ENCODE assay signal across 24 mouse cellular contexts in genomic region chr11:97678301-97678700, GRCm38 (mm10). TPM values are rescaled to one million over a fixed set of nuclear protein-coding genes. Genes with fewer than 3 reads are reported as not detected.
DNase-seq lines count a peak whose midpoint lies in the region; ATAC-seq and TF ChIP-seq lines count a peak whose summit lies in the region.
"Had no signal": no experiment of that assay in that cellular context is flagged by ENCODE, and none has a peak within 500 bp of the region (broad histone marks: within the 10 kb centered on the region; RNA-seq: fewer than 3 reads in every experiment).

No protein-coding gene starts in this region.

- no peaks in the 10 kb centered on the region for H3K9me3 ChIP-seq in hindbrain, embryonic 10.5 days
- no peaks in the 10 kb centered on the region for H3K9me3 ChIP-seq in hindbrain, embryonic 11.5 days (ENCODE audit: control insufficient read depth, low read length)
- H3K9me3 ChIP-seq in midbrain, embryonic 13.5 days, result no peaks in the 10 kb centered on the region
- H3K9me3 ChIP-seq in midbrain, embryonic 16.5 days (replicated peaks; ENCODE audit: control insufficient read depth, low read length, poor library complexity, severe bottlenecking), result no peaks in the 10 kb centered on the region
- no peaks in the 10 kb centered on the region for H3K9me3 ChIP-seq in forebrain, embryonic 13.5 days (replicated peaks)
- H3K9me3 ChIP-seq in limb, embryonic 12.5 days, result no peaks in the 10 kb centered on the region
- no peaks in the 10 kb centered on the region for H3K9me3 ChIP-seq in stomach, postnatal 0 days (ENCODE audit: control insufficient read depth, low read length)
- H3K9me3 ChIP-seq: heart, embryonic 15.5 days; intestine, embryonic 15.5 days; limb, embryonic 13.5 days; liver, embryonic 13.5 days had no signal

- no peak for TF ChIP-seq CTCF in stomach, postnatal 0 days (IDR thresholded peaks at IDR 0.05; ENCODE audit: low read depth)

- H3K4me3 ChIP-seq in hindbrain, embryonic 10.5 days, result no peak overlapping the region
- H3K4me3 ChIP-seq in hindbrain, embryonic 11.5 days (ENCODE audit: low read depth, low read length), result no peak overlapping the region
- H3K4me3 ChIP-seq in midbrain, embryonic 13.5 days (replicated peaks), result no peak overlapping the region
- H3K4me3 ChIP-seq in midbrain, embryonic 16.5 days (ENCODE audit: low read depth, low read length), result no peak overlapping the region
- H3K4me3 ChIP-seq in forebrain, embryonic 13.5 days, result no peak overlapping the region
- no peak overlapping the region for H3K4me3 ChIP-seq in limb, embryonic 12.5 days (replicated peaks)
- no peak overlapping the region for H3K4me3 ChIP-seq in stomach, postnatal 0 days (ENCODE audit: low read depth, low read length)
- H3K4me3 ChIP-seq: heart, embryonic 15.5 days; intestine, embryonic 15.5 days; left cerebral cortex, adult 2 months; limb, embryonic 13.5 days; liver, embryonic 13.5 days had no signal

- WGBS in hindbrain, embryonic 10.5 days, result 79% methylated on average over 15 of the region's 15 CpGs
- WGBS in hindbrain, embryonic 11.5 days, result 77% methylated on average over 15 of the region's 15 CpGs
- WGBS in midbrain, embryonic 13.5 days, result 62% methylated on average over 15 of the region's 15 CpGs
- 57% methylated on average over 15 of the region's 15 CpGs for WGBS in midbrain, embryonic 16.5 days
- 69% methylated on average over 15 of the region's 15 CpGs for WGBS in forebrain, embryonic 13.5 days
- 91% methylated on average over 15 of the region's 15 CpGs for WGBS in limb, embryonic 12.5 days
- 81% methylated on average over 13 of the region's 15 CpGs for WGBS in stomach, postnatal 0 days

- no peak for ATAC-seq in hindbrain, embryonic 11.5 days (ENCODE audit: low FRiP score)
- no peak for ATAC-seq in midbrain, embryonic 13.5 days
- no peak for ATAC-seq in midbrain, embryonic 16.5 days
- 0 out of 2 replicates have a peak, but pooled peaks have one; percentile 39 for ATAC-seq in forebrain, embryonic 13.5 days
- no peak for ATAC-seq in limb, embryonic 12.5 days (ENCODE audit: insufficient number of reproducible peaks, insufficient read depth, low FRiP score, low TSS enrichment, low read depth)
- ATAC-seq in stomach, postnatal 0 days (ENCODE audit: low FRiP score, low TSS enrichment), result no peak
- ATAC-seq: activated CD4-positive, CD25-positive, alpha-beta regulatory T cell, adult 4 months; intestine, embryonic 15.5 days; Patski had no signal

- no peaks in the 10 kb centered on the region; the same call in 1 of the 2 replicates for H3K27me3 ChIP-seq in hindbrain, embryonic 10.5 days (ENCODE audit: insufficient read depth, poor library complexity, severe bottlenecking)
- H3K27me3 ChIP-seq in hindbrain, embryonic 11.5 days (ENCODE audit: control insufficient read depth, insufficient read depth, low read length), result no peaks in the 10 kb centered on the region
- H3K27me3 ChIP-seq in midbrain, embryonic 13.5 days, result 0 out of 2 replicates have a peak, but pooled peaks cover 4% of the 10 kb centered on the region
- H3K27me3 ChIP-seq in midbrain, embryonic 16.5 days (ENCODE audit: control insufficient read depth, insufficient read depth, low read depth, low read length), result no peaks in the 10 kb centered on the region
- no peaks in the 10 kb centered on the region for H3K27me3 ChIP-seq in forebrain, embryonic 13.5 days
- no peaks in the 10 kb centered on the region for H3K27me3 ChIP-seq in limb, embryonic 12.5 days
- H3K27me3 ChIP-seq in stomach, postnatal 0 days (ENCODE audit: control insufficient read depth, insufficient read depth, low read length), result no peaks in the 10 kb centered on the region
- H3K27me3 ChIP-seq: heart, embryonic 15.5 days; intestine, embryonic 15.5 days; limb, embryonic 13.5 days; liver, embryonic 13.5 days; Patski had no signal

- peaks cover 39% of the 10 kb centered on the region for H3K4me1 ChIP-seq in hindbrain, embryonic 10.5 days (replicated peaks)
- no peaks in the 10 kb centered on the region for H3K4me1 ChIP-seq in hindbrain, embryonic 11.5 days (replicated peaks; ENCODE audit: control insufficient read depth, insufficient read depth, low read length)
- H3K4me1 ChIP-seq in midbrain, embryonic 13.5 days (replicated peaks), result peaks cover 36% of the 10 kb centered on the region
- peaks cover 5% of the 10 kb centered on the region; the same call in 1 of the 2 replicates for H3K4me1 ChIP-seq in midbrain, embryonic 16.5 days (ENCODE audit: control insufficient read depth, insufficient read depth, low read length)
- peaks cover 35% of the 10 kb centered on the region for H3K4me1 ChIP-seq in forebrain, embryonic 13.5 days
- H3K4me1 ChIP-seq in limb, embryonic 12.5 days (replicated peaks), result peaks cover 8% of the 10 kb centered on the region; the same call in 1 of the 2 replicates
- H3K4me1 ChIP-seq in stomach, postnatal 0 days (replicated peaks; ENCODE audit: control insufficient read depth, insufficient read depth), result no peaks in the 10 kb centered on the region
- H3K4me1 ChIP-seq: limb, embryonic 13.5 days; liver, embryonic 13.5 days had no signal

- H3K9ac ChIP-seq in hindbrain, embryonic 11.5 days (ENCODE audit: low read depth, low read length), result no peak overlapping the region
- H3K9ac ChIP-seq in midbrain, embryonic 13.5 days (replicated peaks), result peak overlapping the region; percentile 28; the same call in 1 of the 2 replicates
- H3K9ac ChIP-seq in midbrain, embryonic 16.5 days (ENCODE audit: low read depth, low read length), result no peak overlapping the region
- H3K9ac ChIP-seq in forebrain, embryonic 13.5 days, result peak overlapping the region; percentile 21; the same call in 1 of the 2 replicates
- H3K9ac ChIP-seq in limb, embryonic 12.5 days (replicated peaks), result no peak overlapping the region
- no peak overlapping the region for H3K9ac ChIP-seq in stomach, postnatal 0 days (ENCODE audit: low read length)
- H3K9ac ChIP-seq: heart, embryonic 15.5 days; intestine, embryonic 15.5 days; limb, embryonic 13.5 days; liver, embryonic 13.5 days; lung, embryonic 14.5 days had no signal

- no peak for DNase-seq in hindbrain, embryonic 10.5 days (ENCODE audit: low spot score)
- no peak for DNase-seq in hindbrain, embryonic 11.5 days (ENCODE audit: low spot score)
- DNase-seq in embryo, embryonic 9.5 days (ENCODE audit: extremely low spot score), result no peak
- no peak for DNase-seq in stomach, postnatal 0 days (ENCODE audit: low spot score)
- DNase-seq: adrenal gland, postnatal 10 days; B cell, adult 2 months; cerebellum, adult 11-12 months; cerebellum, postnatal 25 days; kidney, adult 9 months; kidney, postnatal 25 days; liver, embryonic 13.5 days; lung, embryonic 14.5 days; right cerebral cortex, adult 18-20 months had no signal

- no peak for TF ChIP-seq EP300 in stomach, postnatal 0 days (optimal IDR thresholded peaks at IDR 0.05)

- H3K4me2 ChIP-seq in hindbrain, embryonic 11.5 days (replicated peaks; ENCODE audit: low read depth, low read length), result no peak overlapping the region
- H3K4me2 ChIP-seq in midbrain, embryonic 13.5 days (replicated peaks), result no peak overlapping the region
- H3K4me2 ChIP-seq in midbrain, embryonic 16.5 days (ENCODE audit: low read length), result no peak overlapping the region
- no peak overlapping the region for H3K4me2 ChIP-seq in forebrain, embryonic 13.5 days
- H3K4me2 ChIP-seq in limb, embryonic 12.5 days, result no peak overlapping the region
- H3K4me2 ChIP-seq in stomach, postnatal 0 days (replicated peaks; ENCODE audit: low read depth), result no peak overlapping the region
- H3K4me2 ChIP-seq: heart, embryonic 15.5 days; intestine, embryonic 15.5 days; limb, embryonic 13.5 days; liver, embryonic 13.5 days; lung, embryonic 14.5 days had no signal

- H3K36me3 ChIP-seq in hindbrain, embryonic 10.5 days, result peaks cover 96% of the 10 kb centered on the region
- H3K36me3 ChIP-seq in hindbrain, embryonic 11.5 days (ENCODE audit: control insufficient read depth, insufficient read depth, low read length), result peaks cover 10% of the 10 kb centered on the region
- H3K36me3 ChIP-seq in midbrain, embryonic 13.5 days, result peaks cover 93% of the 10 kb centered on the region
- H3K36me3 ChIP-seq in midbrain, embryonic 16.5 days (ENCODE audit: control insufficient read depth, insufficient read depth, low read length), result peaks cover 26% of the 10 kb centered on the region
- H3K36me3 ChIP-seq in forebrain, embryonic 13.5 days (ENCODE audit: poor library complexity, severe bottlenecking), result peaks cover 90% of the 10 kb centered on the region
- peaks cover 94% of the 10 kb centered on the region for H3K36me3 ChIP-seq in limb, embryonic 12.5 days
- H3K36me3 ChIP-seq in stomach, postnatal 0 days (ENCODE audit: control insufficient read depth, insufficient read depth, low read length), result peaks cover 32% of the 10 kb centered on the region

- H3K27ac ChIP-seq in hindbrain, embryonic 10.5 days, result peak overlapping the region; percentile 73
- H3K27ac ChIP-seq in hindbrain, embryonic 11.5 days (ENCODE audit: low read depth, low read length), result no peak overlapping the region
- H3K27ac ChIP-seq in midbrain, embryonic 13.5 days, result no peak overlapping the region
- no peak overlapping the region for H3K27ac ChIP-seq in midbrain, embryonic 16.5 days (ENCODE audit: low read length)
- peak overlapping the region; percentile 31 for H3K27ac ChIP-seq in forebrain, embryonic 13.5 days
- peak overlapping the region; percentile 8; the same call in 1 of the 2 replicates for H3K27ac ChIP-seq in limb, embryonic 12.5 days
- no peak overlapping the region for H3K27ac ChIP-seq in stomach, postnatal 0 days (replicated peaks)
- H3K27ac ChIP-seq: heart, embryonic 15.5 days; intestine, embryonic 15.5 days; left cerebral cortex, adult 2 months; limb, embryonic 13.5 days; liver, embryonic 13.5 days; macrophage had no signal

RNA-seq across cellular contexts. Expression of gene Cisd3, which starts 7.3 kb away (rescaled TPM):
- polyA plus RNA-seq in hindbrain, embryonic 10.5 days (2016; fragmentation: Nextera tagmentation; extraction: Ambion mirVana), result 18.3 and 24.0 TPM in 2 replicates
- 11.8 and 14.8 TPM in 2 replicates for polyA plus RNA-seq in hindbrain, embryonic 11.5 days (2014; fragmentation: Nextera tagmentation; extraction: Ambion mirVana)
- polyA plus RNA-seq in midbrain, embryonic 13.5 days (2015; fragmentation: Nextera tagmentation; extraction: Ambion mirVana), result 14.4 and 16.1 TPM in 2 replicates
- 24.4 and 29.8 TPM in 2 replicates for polyA plus RNA-seq in midbrain, embryonic 16.5 days (2015; fragmentation: Nextera tagmentation; extraction: Ambion mirVana)
- 12.8 and 17.3 TPM in 2 replicates for polyA plus RNA-seq in forebrain, embryonic 13.5 days (2015; fragmentation: Nextera tagmentation; extraction: Ambion mirVana)
- 10.0 and 11.3 TPM in 2 replicates for polyA plus RNA-seq in limb, embryonic 12.5 days (2016; fragmentation: Nextera tagmentation; extraction: Ambion mirVana)
- polyA plus RNA-seq in stomach, postnatal 0 days (2015; fragmentation: Nextera tagmentation; extraction: Ambion mirVana), result 44.2 TPM in 2 replicates

RNA-seq across cellular contexts. Expression of gene Mllt6, which starts 15.1 kb away (rescaled TPM):
- 2.1 and 2.2 TPM in 2 replicates for polyA plus RNA-seq in hindbrain, embryonic 10.5 days (2016; fragmentation: Nextera tagmentation; extraction: Ambion mirVana)
- polyA plus RNA-seq in hindbrain, embryonic 11.5 days (2014; fragmentation: Nextera tagmentation; extraction: Ambion mirVana), result 4.1 and 4.2 TPM in 2 replicates
- polyA plus RNA-seq in midbrain, embryonic 13.5 days (2015; fragmentation: Nextera tagmentation; extraction: Ambion mirVana), result 3.1 and 3.9 TPM in 2 replicates
- 3.3 and 3.5 TPM in 2 replicates for polyA plus RNA-seq in midbrain, embryonic 16.5 days (2015; fragmentation: Nextera tagmentation; extraction: Ambion mirVana)
- 3.2 and 3.5 TPM in 2 replicates for polyA plus RNA-seq in forebrain, embryonic 13.5 days (2015; fragmentation: Nextera tagmentation; extraction: Ambion mirVana)
- 2.8 and 2.9 TPM in 2 replicates for polyA plus RNA-seq in limb, embryonic 12.5 days (2016; fragmentation: Nextera tagmentation; extraction: Ambion mirVana)
- 1.1 TPM in 2 replicates for polyA plus RNA-seq in stomach, postnatal 0 days (2015; fragmentation: Nextera tagmentation; extraction: Ambion mirVana)

RNA-seq across cellular contexts. Expression of gene Pcgf2, which starts 22.0 kb away (rescaled TPM):
- 15.6 and 17.0 TPM in 2 replicates for polyA plus RNA-seq in hindbrain, embryonic 10.5 days (2016; fragmentation: Nextera tagmentation; extraction: Ambion mirVana)
- polyA plus RNA-seq in hindbrain, embryonic 11.5 days (2014; fragmentation: Nextera tagmentation; extraction: Ambion mirVana), result 16.9 and 18.6 TPM in 2 replicates
- 23.6 and 25.3 TPM in 2 replicates for polyA plus RNA-seq in midbrain, embryonic 13.5 days (2015; fragmentation: Nextera tagmentation; extraction: Ambion mirVana)
- polyA plus RNA-seq in midbrain, embryonic 16.5 days (2015; fragmentation: Nextera tagmentation; extraction: Ambion mirVana), result 18.2 and 19.1 TPM in 2 replicates
- 21.5 and 22.9 TPM in 2 replicates for polyA plus RNA-seq in forebrain, embryonic 13.5 days (2015; fragmentation: Nextera tagmentation; extraction: Ambion mirVana)
- 20.2 and 20.3 TPM in 2 replicates for polyA plus RNA-seq in limb, embryonic 12.5 days (2016; fragmentation: Nextera tagmentation; extraction: Ambion mirVana)
- 5.9 and 6.6 TPM in 2 replicates for polyA plus RNA-seq in stomach, postnatal 0 days (2015; fragmentation: Nextera tagmentation; extraction: Ambion mirVana)

RNA-seq across cellular contexts. Expression of gene Psmb3, which starts 24.9 kb away (rescaled TPM):
- 642 and 643 TPM in 2 replicates for polyA plus RNA-seq in hindbrain, embryonic 10.5 days (2016; fragmentation: Nextera tagmentation; extraction: Ambion mirVana)
- 468 and 507 TPM in 2 replicates for polyA plus RNA-seq in hindbrain, embryonic 11.5 days (2014; fragmentation: Nextera tagmentation; extraction: Ambion mirVana)
- polyA plus RNA-seq in midbrain, embryonic 13.5 days (2015; fragmentation: Nextera tagmentation; extraction: Ambion mirVana), result 503 and 505 TPM in 2 replicates
- polyA plus RNA-seq in midbrain, embryonic 16.5 days (2015; fragmentation: Nextera tagmentation; extraction: Ambion mirVana), result 387 and 401 TPM in 2 replicates
- 559 and 571 TPM in 2 replicates for polyA plus RNA-seq in forebrain, embryonic 13.5 days (2015; fragmentation: Nextera tagmentation; extraction: Ambion mirVana)
- 481 TPM in 2 replicates for polyA plus RNA-seq in limb, embryonic 12.5 days (2016; fragmentation: Nextera tagmentation; extraction: Ambion mirVana)
- 405 and 438 TPM in 2 replicates for polyA plus RNA-seq in stomach, postnatal 0 days (2015; fragmentation: Nextera tagmentation; extraction: Ambion mirVana)

RNA-seq across cellular contexts. Expression of gene Epop, which starts 48.8 kb away (rescaled TPM):
- polyA plus RNA-seq in hindbrain, embryonic 10.5 days (2016; fragmentation: Nextera tagmentation; extraction: Ambion mirVana), result 13.4 and 14.3 TPM in 2 replicates
- polyA plus RNA-seq in hindbrain, embryonic 11.5 days (2014; fragmentation: Nextera tagmentation; extraction: Ambion mirVana), result 5.7 and 9.1 TPM in 2 replicates
- polyA plus RNA-seq in midbrain, embryonic 13.5 days (2015; fragmentation: Nextera tagmentation; extraction: Ambion mirVana), result 3.0 and 4.2 TPM in 2 replicates
- polyA plus RNA-seq in midbrain, embryonic 16.5 days (2015; fragmentation: Nextera tagmentation; extraction: Ambion mirVana), result 1.2 and 1.3 TPM in 2 replicates
- polyA plus RNA-seq in forebrain, embryonic 13.5 days (2015; fragmentation: Nextera tagmentation; extraction: Ambion mirVana), result 3.5 and 3.9 TPM in 2 replicates
- 16.4 and 16.9 TPM in 2 replicates for polyA plus RNA-seq in limb, embryonic 12.5 days (2016; fragmentation: Nextera tagmentation; extraction: Ambion mirVana)
- polyA plus RNA-seq in stomach, postnatal 0 days (2015; fragmentation: Nextera tagmentation; extraction: Ambion mirVana), result 9.7 and 10.8 TPM in 2 replicates

Comparison
In these comparisons a context has a peak if more than half of its experiments do, and no peak if none do; other contexts are left out.
1. H3K27ac ChIP-seq: peak in hindbrain, embryonic 10.5 days (single experiment), forebrain, embryonic 13.5 days (single experiment) and limb, embryonic 12.5 days (single experiment); none in hindbrain, embryonic 11.5 days (single experiment), midbrain, embryonic 13.5 days (single experiment), midbrain, embryonic 16.5 days (single experiment) and stomach, postnatal 0 days (single experiment).
2. H3K9ac ChIP-seq: peak in midbrain, embryonic 13.5 days (single experiment) and forebrain, embryonic 13.5 days (single experiment); none in hindbrain, embryonic 11.5 days (single experiment), midbrain, embryonic 16.5 days (single experiment), limb, embryonic 12.5 days (single experiment) and stomach, postnatal 0 days (single experiment).